Mouse (Mus musculus): ENCODE data around the gene Zfp385c. TPM values are rescaled to one million over a fixed set of nuclear protein-coding genes. Genes with fewer than 3 reads are reported as not detected.
A peak's percentile ranks its signal among the peaks of the same experiment; 100 is the strongest.

Zfp385c gene
- total and polyA plus RNA-seq, 3 experiments: 0.12 to 0.15 TPM; not detected in 1

- TF ChIP-seq NRF1 (IDR thresholded peaks at IDR 0.05; ENCODE audit: insufficient read depth, low read depth, low read length, poor library complexity, severe bottlenecking) (peak; percentile 9; the same call in 1 of the 2 replicates), KAT2A (conservative IDR thresholded peaks at IDR 0.05; ENCODE audit: low read depth, low read length) (no peak), USF1 (IDR thresholded peaks at IDR 0.05; ENCODE audit: low read depth, low read length) (no peak; the same call in 1 of the 2 replicates), TAL1 (IDR thresholded peaks at IDR 0.05; ENCODE audit: low read length) (peak; percentile 70), RCOR1 (IDR thresholded peaks at IDR 0.05; ENCODE audit: low read depth, low read length) (peak; percentile 20; the same call in 1 of the 2 replicates), GATA1 (IDR thresholded peaks at IDR 0.05; ENCODE audit: low read depth, low read length) (peak; percentile 78), BHLHE40 (IDR thresholded peaks at IDR 0.05; ENCODE audit: borderline replicate concordance, low read depth, low read length) (no peak)
These were observed 21.7 kb upstream of the Zfp385c start, which contains the start of gene Hspb9 (continued) for GRCm38 (mm10) chr11:100713735-100714533.

GRCm38 (mm10) chr11:100713174-100713573 is 20.9 kb upstream of the Zfp385c start:
- Histone ChIP-seq H3K4me3 (ENCODE audit: control insufficient read depth in 1 of 2, insufficient read depth in 1 of 2, low read depth in 2 of 2, low read length in 2 of 2) (peak overlapping the region in 1 of 2 experiments; percentile 10; a peak in 1 of 4 replicates), H3K9ac (ENCODE audit: control insufficient read depth, low read depth, low read length, poor library complexity, severe bottlenecking) (peak overlapping the region; percentile 52), H3K36me3 (ENCODE audit: control insufficient read depth in 1 of 2, insufficient read depth in 2 of 2, low read length in 2 of 2) (peaks cover 4 to 28% of the 10 kb centered on the region in 2 experiments), H3K9me3 (replicated peaks; ENCODE audit: insufficient read depth, low read length) (no peaks in the 10 kb centered on the region), H3K27ac (ENCODE audit: control insufficient read depth, low read depth, low read length) (peak overlapping the region; percentile 79), H3K27me3 (ENCODE audit: control insufficient read depth in 1 of 2, insufficient read depth in 2 of 2, low read length in 2 of 2) (no peaks in the 10 kb centered on the region), H3K4me1 (ENCODE audit: control insufficient read depth in 1 of 2, insufficient read depth in 2 of 2, low read length in 2 of 2) (peaks cover 5 to 27% of the 10 kb centered on the region in 2 experiments; a peak in 3 of 4 replicates), H3K79me2 (ENCODE audit: control insufficient read depth, insufficient read depth, low read length, poor library complexity) (peaks cover 13% of the 10 kb centered on the region)
- no peak for TF ChIP-seq CHD2 (IDR thresholded peaks at IDR 0.05; ENCODE audit: low read length)
- TF ChIP-seq JUND (IDR thresholded peaks at IDR 0.05; ENCODE audit: low read depth, low read length): no peak
- no peak for TF ChIP-seq MAFK (IDR thresholded peaks at IDR 0.05; ENCODE audit: borderline replicate concordance, low read depth, low read length)
- no peak for TF ChIP-seq SMC3 (IDR thresholded peaks at IDR 0.05; ENCODE audit: low read depth, low read length)
- no peak for TF ChIP-seq RAD21 (IDR thresholded peaks at IDR 0.05; ENCODE audit: low read depth, low read length)
- no peak for TF ChIP-seq RCOR1 (IDR thresholded peaks at IDR 0.05; ENCODE audit: low read depth, low read length)
- TF ChIP-seq MYB (IDR thresholded peaks at IDR 0.05; ENCODE audit: low read depth, low read length): no peak
- no peak for TF ChIP-seq USF1 (IDR thresholded peaks at IDR 0.05; ENCODE audit: low read depth, low read length)
- no peak for TF ChIP-seq TCF12 (IDR thresholded peaks at IDR 0.05; ENCODE audit: low read depth, low read length)
- no peak for TF ChIP-seq MYC (IDR thresholded peaks at IDR 0.05; ENCODE audit: low read depth, low read length)
- TF ChIP-seq POLR2AphosphoS5 (IDR thresholded peaks at IDR 0.05; ENCODE audit: borderline replicate concordance, low read depth, low read length): no peak
- no peak for TF ChIP-seq ZMIZ1 (IDR thresholded peaks at IDR 0.05; ENCODE audit: low read depth, low read length)
- TF ChIP-seq HCFC1 (IDR thresholded peaks at IDR 0.05; ENCODE audit: low read depth, low read length): no peak
- TF ChIP-seq GATA1 (IDR thresholded peaks at IDR 0.05; ENCODE audit: low read depth, low read length): no peak
- no peak for DNase-seq (ENCODE audit: low read depth, low spot score)

All from MEL (cell line).